Mouse (Mus musculus): ENCODE results near the gene Gdf7.
A peak's percentile ranks its signal among the peaks of the same experiment; 100 is the strongest.

DNA sequence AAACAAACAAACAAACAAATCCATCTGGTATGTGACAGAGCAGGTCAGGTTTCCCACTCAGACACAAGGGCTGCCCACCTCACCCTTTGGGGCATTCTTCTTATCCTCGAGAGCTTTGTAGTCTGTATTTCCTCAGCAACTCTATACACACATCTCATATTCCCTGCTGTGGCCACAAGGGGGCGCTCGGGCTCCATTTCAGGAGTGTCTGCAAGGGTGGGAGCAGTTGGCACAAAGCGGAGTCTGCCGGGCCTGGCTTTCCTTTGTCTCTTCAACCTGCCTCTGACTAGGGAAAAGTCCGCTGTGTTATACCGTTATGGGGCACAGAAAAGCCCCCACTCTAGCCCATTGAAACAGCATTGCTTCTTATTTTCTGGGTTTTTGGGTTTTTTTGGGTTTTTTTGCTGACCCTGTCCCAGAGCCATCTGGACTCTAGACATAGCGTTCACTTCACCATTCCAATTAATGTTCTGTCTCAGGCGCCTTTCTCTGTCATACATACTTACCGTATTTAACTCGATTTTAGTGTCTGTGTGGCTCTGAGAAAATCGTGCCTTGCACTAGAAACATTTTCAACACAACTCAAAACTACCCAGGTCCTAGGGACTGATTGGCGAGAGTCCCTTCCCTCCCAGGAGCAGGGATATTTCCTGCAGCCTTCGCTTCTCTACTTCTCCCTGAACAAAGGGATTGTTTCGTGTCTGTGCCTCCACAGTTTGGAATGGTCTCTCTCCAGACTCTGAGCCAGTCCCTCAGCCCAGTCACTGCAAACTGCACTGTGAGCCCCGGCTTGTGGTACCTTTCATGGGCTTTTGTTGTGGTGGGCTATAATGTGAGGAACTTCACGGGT is 25.3 kb upstream of the Gdf7 start:
- peak; percentile 96 for TF ChIP-seq CTCF (IDR thresholded peaks at IDR 0.05; ENCODE audit: borderline replicate concordance, extremely low read depth, insufficient read depth, insufficient read length)
- TF ChIP-seq POLR2A (IDR thresholded peaks at IDR 0.05; ENCODE audit: borderline replicate concordance, extremely low read depth, insufficient read depth, insufficient read length, poor library complexity, severe bottlenecking), result no peak; the same call in 1 of the 2 replicates
